Mouse (Mus musculus) neural tube, embryonic 10.5 days (tissue): ENCODE measurements around the gene Pla2g10.
"Not testable (repeated sequence)": the region's sequence is repeated elsewhere in the genome, so short reads cannot be mapped to it uniquely, and the experiment has no call there.

Experiments
- DNase-seq: peaks from one replicate; pipeline ENCODE4 v3.0.0-alpha.2; 2017; ENCODE audit warnings: low spot score; ENCODE audit errors: extremely low spot score

Pla2g10 gene

GRCm38 (mm10) chr16:13732786-13733185 lies 2.0 kb upstream of the Pla2g10 start:
- DNase-seq, result no peak

GRCm38 (mm10) chr16:13729428-13729827 lies 1.4 kb downstream of the Pla2g10 start:
- no peak for DNase-seq

- no peak for DNase-seq
Measured at GRCm38 (mm10) chr16:13727811-13728335, 2.9 kb downstream of the Pla2g10 start.

- no peak for DNase-seq
Measured at GRCm38 (mm10) chr16:13722937-13723336, 7.8 kb downstream of the Pla2g10 start.

- DNase-seq, result no peak
Measured at GRCm38 (mm10) chr16:13716821-13717553, 13.8 kb downstream of the Pla2g10 start.

- no peak for DNase-seq
Measured at GRCm38 (mm10) chr16:13714910-13715309, 15.9 kb downstream of the Pla2g10 start.

GRCm38 (mm10) chr16:13704676-13705075 lies 26.1 kb downstream of the Pla2g10 start:
- DNase-seq, result no peak

- DNase-seq, result no peak
Measured at GRCm38 (mm10) chr16:13702184-13702583, 28.6 kb downstream of the Pla2g10 start.

GRCm38 (mm10) chr16:13698998-13699397 lies 31.8 kb downstream of the Pla2g10 start:
- DNase-seq, result no peak

GRCm38 (mm10) chr16:13678601-13679319 lies 52.0 kb downstream of the Pla2g10 start:
- DNase-seq, result no peak

GRCm38 (mm10) chr16:13674511-13674910 lies 56.3 kb downstream of the Pla2g10 start:
- no peak for DNase-seq

- DNase-seq, result no peak
Measured at GRCm38 (mm10) chr16:13673114-13673513, 57.7 kb downstream of the Pla2g10 start.

GRCm38 (mm10) chr16:13672386-13672898 lies 58.3 kb downstream of the Pla2g10 start:
- DNase-seq, result no peak

GRCm38 (mm10) chr16:13671685-13672385 lies 58.9 kb downstream of the Pla2g10 start, which contains the start of the genes Bfar and 3110001I22Rik:
Gene Bfar, plus strand, starts transcription at chr16:13671858.
Gene 3110001I22Rik, plus strand, starts transcription at chr16:13671929.
- peak; percentile 88 for DNase-seq

GRCm38 (mm10) chr16:13670896-13671295 lies 59.9 kb downstream of the Pla2g10 start:
- not testable (repeated sequence) for DNase-seq

GRCm38 (mm10) chr16:13669282-13669681 lies 61.5 kb downstream of the Pla2g10 start:
- DNase-seq, result no peak

GRCm38 (mm10) chr16:13668402-13669108 lies 62.2 kb downstream of the Pla2g10 start:
- DNase-seq, result no peak

GRCm38 (mm10) chr16:13667878-13668343 lies 62.9 kb downstream of the Pla2g10 start, which contains the start of gene Parn:
Gene Parn, minus strand, starts transcription at chr16:13668170.
- peak; percentile 90 for DNase-seq
